Mouse (Mus musculus) layer of hippocampus, postnatal 10 days (tissue): Measurements from ENCODE around the gene Gm20388. TPM values are rescaled to one million over a fixed set of nuclear protein-coding genes. Genes with fewer than 3 reads are reported as not detected.

Experiments used
- DNase-seq, 2 experiments: peaks; one replicate each; pipeline ENCODE4 v3.0.0; 2021; ENCODE audit warnings: low spot score in 2 of 2
- total RNA-seq, 2 experiments: library from RNA; stranded (reverse); gene quantifications; 2 replicates each; pipeline ENCODE4 v1.2.3; 2021

The Gm20388 gene
- total RNA-seq, 2 experiments from 2014 or later = not detected

- DNase-seq = peak; percentile 86 to 87
Measured at GRCm38 (mm10) chr8:121925624-121926023, 2015.0 kb downstream of the Gm20388 start.

- no peak for DNase-seq
Measured at GRCm38 (mm10) chr8:121926266-121926665, 2015.6 kb downstream of the Gm20388 start.

- DNase-seq = peak; percentile 62 to 65
Measured at GRCm38 (mm10) chr8:121927316-121927715, 2016.7 kb downstream of the Gm20388 start.

GRCm38 (mm10) chr8:121930047-121930446, 2019.4 kb downstream of the Gm20388 start:
- no peak for DNase-seq

- no peak for DNase-seq
Measured at GRCm38 (mm10) chr8:121931571-121931970, 2020.9 kb downstream of the Gm20388 start.

- DNase-seq = no peak
Measured at GRCm38 (mm10) chr8:121932026-121932667, 2021.5 kb downstream of the Gm20388 start.

- DNase-seq = no peak
Measured at GRCm38 (mm10) chr8:121932668-121933520, 2022.3 kb downstream of the Gm20388 start.

- DNase-seq = peak in 1 of 2 experiments; percentile 45
Measured at GRCm38 (mm10) chr8:121934506-121934905, 2023.9 kb downstream of the Gm20388 start.

GRCm38 (mm10) chr8:121934923-121935322, 2024.3 kb downstream of the Gm20388 start:
- DNase-seq = no peak

GRCm38 (mm10) chr8:121935341-121936294, 2025.0 kb downstream of the Gm20388 start:
- peak; percentile 87 to 90 for DNase-seq

GRCm38 (mm10) chr8:121936391-121936790, 2025.8 kb downstream of the Gm20388 start:
- no peak for DNase-seq

- DNase-seq = no peak
Measured at GRCm38 (mm10) chr8:121938732-121939131, 2028.1 kb downstream of the Gm20388 start.

GRCm38 (mm10) chr8:121943057-121943540, 2032.5 kb downstream of the Gm20388 start:
- no peak for DNase-seq

GRCm38 (mm10) chr8:121943716-121944115, 2033.1 kb downstream of the Gm20388 start:
- DNase-seq = no peak

- no peak for DNase-seq
Measured at GRCm38 (mm10) chr8:121944831-121945230, 2034.2 kb downstream of the Gm20388 start, which contains the start of gene Car5a. Car5a (minus strand) TSS chr8:121944904.

GRCm38 (mm10) chr8:121946351-121946750, 2035.7 kb downstream of the Gm20388 start:
- DNase-seq = no peak

GRCm38 (mm10) chr8:121947047-121947752, 2036.6 kb downstream of the Gm20388 start:
- DNase-seq = no peak

- peak; percentile 84 to 89 for DNase-seq
Measured at GRCm38 (mm10) chr8:121947753-121948141, 2037.1 kb downstream of the Gm20388 start.

GRCm38 (mm10) chr8:121948321-121949145, 2037.9 kb downstream of the Gm20388 start:
- DNase-seq = no peak
